Comparison of ENCODE assay signal across 8 mouse cellular contexts in genomic region chr11:67855035-67855434, GRCm38 (mm10). TPM values are rescaled to one million over a fixed set of nuclear protein-coding genes. Genes with fewer than 3 reads are reported as not detected.
DNase-seq lines count a peak whose midpoint lies in the region; ATAC-seq and TF ChIP-seq lines count a peak whose summit lies in the region.
"Had no signal": no experiment of that assay in that cellular context is flagged by ENCODE, and none has a peak within 500 bp of the region (broad histone marks: within the 10 kb centered on the region; RNA-seq: fewer than 3 reads in every experiment).

No protein-coding gene starts in this region.

- peak; percentile 39 for DNase-seq in kidney, adult 2 months
- DNase-seq in A20 (ENCODE audit: low read depth, low spot score): peak; percentile 47
- DNase-seq in ES-E14 (ENCODE audit: low read depth, low spot score): peak; percentile 29
- peak; percentile 43 for DNase-seq in embryo, embryonic 11 days
- DNase-seq in lung, postnatal 36 days: peak; percentile 69

- TF ChIP-seq POLR2A in kidney, adult 2 months (IDR thresholded peaks at IDR 0.05; ENCODE audit: low read depth, low read length): no peak

- H3K4me2 ChIP-seq in kidney, embryonic 15.5 days: no peak overlapping the region
- H3K4me2 ChIP-seq: liver, embryonic 15.5 days had no signal

- no peaks in the 10 kb centered on the region for H3K9me3 ChIP-seq in kidney, embryonic 15.5 days (replicated peaks)
- no peaks in the 10 kb centered on the region for H3K9me3 ChIP-seq in ES-E14 (ENCODE audit: control insufficient read depth, insufficient read depth, low read depth, low read length)
- H3K9me3 ChIP-seq: liver, embryonic 15.5 days had no signal

- no peak overlapping the region for H3K4me3 ChIP-seq in kidney, adult 2 months (ENCODE audit: insufficient read depth, low read depth, low read length)
- H3K4me3 ChIP-seq in kidney, embryonic 15.5 days (replicated peaks): no peak overlapping the region
- no peak overlapping the region for H3K4me3 ChIP-seq in ES-E14 (ENCODE audit: insufficient read depth in 1 of 2, low read depth in 1 of 2, low read length in 2 of 2, poor library complexity in 1 of 2, severe bottlenecking in 1 of 2)
- H3K4me3 ChIP-seq: liver, embryonic 15.5 days had no signal

- ATAC-seq in kidney, embryonic 15.5 days (replicated peaks; ENCODE audit: low FRiP score): no peak
- no peak for ATAC-seq in erythroblast, adult 5-6 weeks (replicated peaks; ENCODE audit: low FRiP score, poor library complexity, severe bottlenecking)

- no peak overlapping the region for H3K9ac ChIP-seq in kidney, embryonic 15.5 days
- no peak overlapping the region for H3K9ac ChIP-seq in ES-E14 (ENCODE audit: insufficient read depth, low read depth, low read length, poor library complexity, severe bottlenecking)
- H3K9ac ChIP-seq: liver, embryonic 15.5 days had no signal

- TF ChIP-seq CTCF in kidney, adult 2 months (conservative IDR thresholded peaks at IDR 0.05; ENCODE audit: insufficient read depth, insufficient read length, low read depth, low read length): peak; percentile 62

- in situ Hi-C loops in ES-E14 (cut with MboI; ENCODE audit: low sequenced_read_pairs in 2 of 2, unreplicated experiment in 2 of 2): no loop called here

- no peak overlapping the region for H3K27ac ChIP-seq in kidney, adult 2 months (ENCODE audit: insufficient read depth, low read depth, low read length)
- no peak overlapping the region for H3K27ac ChIP-seq in kidney, embryonic 15.5 days
- no peak overlapping the region for H3K27ac ChIP-seq in ES-E14 (ENCODE audit: insufficient read depth, low read depth, low read length, poor library complexity, severe bottlenecking)
- H3K27ac ChIP-seq: liver, embryonic 15.5 days had no signal

- WGBS in kidney, adult 2 months: 38% methylated on average over 2 of the region's 2 CpGs
- 50% methylated on average over 2 of the region's 2 CpGs for WGBS in kidney, embryonic 15.5 days

- no peaks in the 10 kb centered on the region for H3K27me3 ChIP-seq in kidney, adult 2 months (replicated peaks; ENCODE audit: control insufficient read depth, insufficient read depth, low read length)
- no peaks in the 10 kb centered on the region for H3K27me3 ChIP-seq in kidney, embryonic 15.5 days
- H3K27me3 ChIP-seq: liver, embryonic 15.5 days had no signal

- H3K36me3 ChIP-seq in kidney, adult 2 months (ENCODE audit: control insufficient read depth, insufficient read depth, low read length): no peaks in the 10 kb centered on the region
- no peaks in the 10 kb centered on the region for H3K36me3 ChIP-seq in kidney, embryonic 15.5 days
- peaks cover 6% of the 10 kb centered on the region; the same call in 1 of the 2 replicates for H3K36me3 ChIP-seq in ES-E14 (ENCODE audit: control insufficient read depth, insufficient read depth, low read length, poor library complexity, severe bottlenecking)
- H3K36me3 ChIP-seq: liver, embryonic 15.5 days had no signal

- no peaks in the 10 kb centered on the region for H3K4me1 ChIP-seq in kidney, adult 2 months (ENCODE audit: control insufficient read depth, insufficient read depth, low read length)
- no peaks in the 10 kb centered on the region for H3K4me1 ChIP-seq in kidney, embryonic 15.5 days
- H3K4me1 ChIP-seq in ES-E14 (ENCODE audit: control insufficient read depth in 2 of 2, insufficient read depth in 2 of 2, low read length in 2 of 2, poor library complexity in 1 of 2): no peaks in the 10 kb centered on the region
- H3K4me1 ChIP-seq: liver, embryonic 15.5 days had no signal

TF ChIP-seq in ES-E14, 5 proteins besides CTCF, POLR2A, EP300 and RAD21:
- TF ChIP-seq MAFK (IDR thresholded peaks at IDR 0.05; ENCODE audit: insufficient read depth, low read depth, low read length) (peak; percentile 97), ZNF384 (IDR thresholded peaks at IDR 0.05; ENCODE audit: low read depth, low read length) (no peak)

RNA-seq across cellular contexts. Expression of gene Dhrs7c, which starts 57.0 kb away (rescaled TPM):
- 1.6 TPM in 1 of 2 replicates, not detected in the other for polyA plus RNA-seq in kidney, adult 2 months (2012; rRNA removed)
- 0.87 and 2.1 TPM in 2 replicates for polyA plus RNA-seq in kidney, embryonic 15.5 days (2015; fragmentation: Nextera tagmentation; extraction: Ambion mirVana)
- not detected in 2 replicates for total RNA-seq in ES-E14 (2012; rRNA removed)
- total RNA-seq in erythroblast, adult 5-6 weeks (2015; ENCODE audit: low replicate concordance): not detected in 2 replicates
- not detected in 2 replicates for total RNA-seq in erythroblast, adult 5-6 weeks (2017; ENCODE audit: low replicate concordance)
